ENCODE assay signal across 9 mouse cellular contexts in genomic region chr13:37967565-37967964, GRCm38 (mm10). TPM values are rescaled to one million over a fixed set of nuclear protein-coding genes. Genes with fewer than 3 reads are reported as not detected.
A peak's percentile ranks its signal among the peaks of the same experiment; 100 is the strongest.
DNase-seq lines count a peak whose midpoint lies in the region; ATAC-seq and TF ChIP-seq lines count a peak whose summit lies in the region.
"Had no signal": no experiment of that assay in that cellular context is flagged by ENCODE, and none has a peak within 500 bp of the region (broad histone marks: within the 10 kb centered on the region; RNA-seq: fewer than 3 reads in every experiment).

No protein-coding gene starts in this region.

- 57% methylated on average over 10 of the region's 10 CpGs for WGBS in intestine, embryonic 14.5 days
- WGBS in intestine, embryonic 15.5 days: 60% methylated on average over 10 of the region's 10 CpGs
- 28% methylated on average over 10 of the region's 10 CpGs for WGBS in embryonic facial prominence, embryonic 15.5 days

- TF ChIP-seq CTCF in ES-Bruce4 (IDR thresholded peaks at IDR 0.05; ENCODE audit: low read depth, low read length): no peak

- H3K9me3 ChIP-seq in intestine, embryonic 14.5 days (ENCODE audit: control insufficient read depth, low read length): no peaks in the 10 kb centered on the region
- H3K9me3 ChIP-seq in intestine, embryonic 15.5 days: no peaks in the 10 kb centered on the region
- H3K9me3 ChIP-seq in ES-Bruce4 (replicated peaks; ENCODE audit: control insufficient read depth, insufficient read depth, low read length, poor library complexity, severe bottlenecking): no peaks in the 10 kb centered on the region
- H3K9me3 ChIP-seq in embryonic facial prominence, embryonic 15.5 days (replicated peaks): no peaks in the 10 kb centered on the region

- no peak overlapping the region for H3K9ac ChIP-seq in intestine, embryonic 14.5 days (ENCODE audit: low read length)
- H3K9ac ChIP-seq in intestine, embryonic 15.5 days: no peak overlapping the region
- peak overlapping the region; percentile 52 for H3K9ac ChIP-seq in ES-Bruce4 (ENCODE audit: low read depth, poor library complexity, severe bottlenecking)
- no peak overlapping the region for H3K9ac ChIP-seq in embryonic facial prominence, embryonic 15.5 days

- no peak for TF ChIP-seq POLR2A in ES-Bruce4 (IDR thresholded peaks at IDR 0.05; ENCODE audit: insufficient read depth, low read length)

- no peak for DNase-seq in intestine, embryonic 14.5 days (ENCODE audit: low spot score)
- peak; percentile 38 for DNase-seq in lung, postnatal 10 days
- DNase-seq in ovary, adult 18-20 months (ENCODE audit: low spot score): no peak
- DNase-seq in layer of hippocampus, postnatal 36 days: no peak
- no peak for DNase-seq in gastrocnemius, postnatal 4 days (ENCODE audit: low spot score in 2 of 2)
- DNase-seq: thymus, postnatal 14 days had no signal

- no peak overlapping the region for H3K4me3 ChIP-seq in intestine, embryonic 14.5 days (ENCODE audit: low read depth, low read length)
- H3K4me3 ChIP-seq in intestine, embryonic 15.5 days (replicated peaks): no peak overlapping the region
- H3K4me3 ChIP-seq in ES-Bruce4 (ENCODE audit: low read depth, low read length): peak overlapping the region; percentile 49
- H3K4me3 ChIP-seq in embryonic facial prominence, embryonic 15.5 days (replicated peaks): no peak overlapping the region

- H3K27ac ChIP-seq in intestine, embryonic 14.5 days (ENCODE audit: low read depth): peak overlapping the region; percentile 29; the same call in 1 of the 2 replicates
- no peak overlapping the region for H3K27ac ChIP-seq in intestine, embryonic 15.5 days
- H3K27ac ChIP-seq in ES-Bruce4 (ENCODE audit: insufficient read depth, low read length): no peak overlapping the region
- H3K27ac ChIP-seq in embryonic facial prominence, embryonic 15.5 days (replicated peaks): no peak overlapping the region; the same call in 1 of the 2 replicates

- no peak overlapping the region for H3K4me2 ChIP-seq in intestine, embryonic 14.5 days (ENCODE audit: low read length)
- no peak overlapping the region for H3K4me2 ChIP-seq in intestine, embryonic 15.5 days (replicated peaks)
- H3K4me2 ChIP-seq in embryonic facial prominence, embryonic 15.5 days (replicated peaks): peak overlapping the region; percentile 24; the same call in 1 of the 2 replicates

- 0 out of 2 replicates have a peak, but pooled peaks cover 2% of the 10 kb centered on the region for H3K36me3 ChIP-seq in intestine, embryonic 14.5 days (ENCODE audit: control insufficient read depth, insufficient read depth, low read length)
- no peaks in the 10 kb centered on the region for H3K36me3 ChIP-seq in intestine, embryonic 15.5 days
- H3K36me3 ChIP-seq in ES-Bruce4 (ENCODE audit: control insufficient read depth, insufficient read depth, low read length, poor library complexity, severe bottlenecking): no peaks in the 10 kb centered on the region
- H3K36me3 ChIP-seq in embryonic facial prominence, embryonic 15.5 days: no peaks in the 10 kb centered on the region; the same call in 1 of the 2 replicates

- H3K27me3 ChIP-seq in intestine, embryonic 14.5 days (replicated peaks; ENCODE audit: control insufficient read depth, insufficient read depth, low read length): no peaks in the 10 kb centered on the region
- H3K27me3 ChIP-seq in intestine, embryonic 15.5 days (replicated peaks): no peaks in the 10 kb centered on the region
- no peaks in the 10 kb centered on the region for H3K27me3 ChIP-seq in ES-Bruce4 (ENCODE audit: control insufficient read depth, insufficient read depth, low read length, poor library complexity, severe bottlenecking)
- H3K27me3 ChIP-seq in embryonic facial prominence, embryonic 15.5 days: no peaks in the 10 kb centered on the region

- ATAC-seq in intestine, embryonic 14.5 days (replicated peaks; ENCODE audit: low FRiP score, low TSS enrichment, low read depth): no peak
- ATAC-seq in intestine, embryonic 15.5 days: no peak
- no peak for ATAC-seq in embryonic facial prominence, embryonic 15.5 days (ENCODE audit: insufficient number of reproducible peaks, low FRiP score, low TSS enrichment, low read depth)

- TF ChIP-seq EP300 in ES-Bruce4 (IDR thresholded peaks at IDR 0.05; ENCODE audit: insufficient read depth, low read depth, low read length): no peak

- H3K4me1 ChIP-seq in intestine, embryonic 14.5 days (replicated peaks; ENCODE audit: control insufficient read depth, insufficient read depth, low read length): peaks cover 27% of the 10 kb centered on the region
- H3K4me1 ChIP-seq in intestine, embryonic 15.5 days (replicated peaks): peaks cover 41% of the 10 kb centered on the region
- peaks cover 7% of the 10 kb centered on the region for H3K4me1 ChIP-seq in ES-Bruce4 (ENCODE audit: control insufficient read depth, insufficient read depth, low read length)
- H3K4me1 ChIP-seq in embryonic facial prominence, embryonic 15.5 days: peaks cover 41% of the 10 kb centered on the region

RNA-seq across cellular contexts. Expression of gene Ssr1, which starts 26.5 kb away (rescaled TPM):
- polyA plus RNA-seq in intestine, embryonic 14.5 days (2014; fragmentation: Nextera tagmentation; extraction: Ambion mirVana): 121 and 124 TPM in 2 replicates
- 138 and 145 TPM in 2 replicates for polyA plus RNA-seq in intestine, embryonic 15.5 days (2015; fragmentation: Nextera tagmentation; extraction: Ambion mirVana)
- 137 and 150 TPM in 2 replicates for polyA plus RNA-seq in ES-Bruce4 (2011; ENCODE audit: insufficient read depth, insufficient read length, low read depth, missing spikeins)
- 130 and 131 TPM in 2 replicates for polyA plus RNA-seq in embryonic facial prominence, embryonic 15.5 days (2015; fragmentation: Nextera tagmentation; extraction: Ambion mirVana)
- 10 to 100 TPM; 91.1 to 92.7 TPM for total RNA-seq in layer of hippocampus, postnatal 36 days (2021)
- 100 to 1,000 TPM in 1 of 2 experiments, 10 to 100 TPM in 1; 98.4 to 104 TPM for total RNA-seq in gastrocnemius, postnatal 4 days (2021)
